Mouse (Mus musculus): ENCODE data around the gene Itprid1. TPM values are rescaled to one million over a fixed set of nuclear protein-coding genes. Genes with fewer than 3 reads are reported as not detected.
A peak's percentile ranks its signal among the peaks of the same experiment; 100 is the strongest.

Gene Itprid1
- 0.24 and 0.40 TPM in 2 replicates for polyA plus RNA-seq (2015; fragmentation: Nextera tagmentation; extraction: Ambion mirVana)

DNA sequence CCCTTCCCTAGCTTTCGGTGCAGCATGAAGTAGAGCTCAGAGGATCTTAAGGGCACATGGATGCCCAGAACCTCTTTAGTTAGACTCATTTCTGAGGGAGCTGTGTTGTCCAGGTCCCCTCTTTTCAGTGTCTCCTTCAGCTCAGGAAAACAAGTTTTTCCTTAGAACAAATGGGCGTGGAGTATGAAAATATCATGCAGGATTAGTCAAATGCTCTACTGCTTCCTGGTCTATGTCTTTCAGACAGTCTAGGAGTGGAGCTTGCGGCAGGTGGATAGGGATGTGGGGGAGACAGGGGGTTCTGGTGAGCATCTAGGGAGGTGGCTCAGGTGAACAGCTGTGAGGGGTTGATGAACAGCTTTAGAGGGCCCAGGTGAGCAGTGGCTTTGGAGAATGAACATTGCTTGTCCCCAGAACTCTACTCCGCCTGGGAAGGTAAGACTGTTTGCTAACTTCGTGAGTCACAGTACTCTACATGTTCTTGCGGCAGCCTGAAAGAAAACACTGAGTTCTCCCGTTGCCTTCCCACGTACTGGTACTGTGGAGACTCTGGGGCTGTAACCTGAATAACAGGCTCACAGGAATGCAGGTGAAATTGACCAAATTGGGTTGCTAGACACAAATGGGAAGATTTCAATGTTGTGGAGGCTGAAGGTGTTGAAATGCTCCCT, at the start of gene Itprid1:
Gene Itprid1 (plus strand): TSS at position 246 of the 671 bp plus-strand sequence.
- Histone ChIP-seq H3K4me1 (no peaks in the 10 kb centered on the region), H3K4me2 (no peak within 1 kb of the TSS; the same call in 1 of the 2 replicates), H3K9me3 (no peaks in the 10 kb centered on the region), H3K4me3 (replicated peaks) (no peak within 1 kb of the TSS), H3K27ac (peak within 1 kb of the TSS; percentile 77), H3K27me3 (replicated peaks) (no peaks in the 10 kb centered on the region), H3K36me3 (no peaks in the 10 kb centered on the region), H3K9ac (no peak within 1 kb of the TSS)
- 66% methylated on average over 8 of the region's 8 CpGs for WGBS
- ATAC-seq (ENCODE audit: insufficient read depth, low FRiP score, low read depth) = peak; percentile 68

DNA sequence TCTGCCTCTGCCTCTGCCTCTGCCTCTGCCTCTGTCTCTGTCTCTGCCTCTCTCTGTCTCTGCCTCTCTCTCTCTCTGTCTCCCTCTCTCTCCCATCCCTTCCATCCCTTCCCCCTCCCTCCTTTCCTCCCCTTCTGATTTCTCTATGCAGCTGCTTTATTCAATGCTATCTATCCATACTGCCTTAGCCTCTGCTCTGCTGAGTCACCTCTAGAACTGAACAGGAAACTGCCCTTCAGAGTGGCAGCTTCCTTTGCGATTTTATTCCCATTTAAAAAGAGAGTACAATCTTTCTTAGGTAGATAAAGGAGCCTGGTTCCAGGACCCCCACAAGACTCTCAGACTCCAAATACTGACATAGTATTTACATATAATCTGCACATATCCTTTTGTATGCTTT, 47.1 kb upstream of the Itprid1 start:
- Histone ChIP-seq H3K4me1 (peaks cover 4% of the 10 kb centered on the region; the same call in 1 of the 2 replicates), H3K4me3 (replicated peaks) (no peak overlapping the region), H3K9me3 (no peaks in the 10 kb centered on the region), H3K9ac (no peak overlapping the region), H3K27me3 (replicated peaks) (no peaks in the 10 kb centered on the region), H3K4me2 (no peak overlapping the region), H3K36me3 (no peaks in the 10 kb centered on the region), H3K27ac (no peak overlapping the region)
- 51% methylated on average over 1 of the region's 1 CpGs for WGBS
- no peak for ATAC-seq (ENCODE audit: insufficient read depth, low FRiP score, low read depth)

DNA sequence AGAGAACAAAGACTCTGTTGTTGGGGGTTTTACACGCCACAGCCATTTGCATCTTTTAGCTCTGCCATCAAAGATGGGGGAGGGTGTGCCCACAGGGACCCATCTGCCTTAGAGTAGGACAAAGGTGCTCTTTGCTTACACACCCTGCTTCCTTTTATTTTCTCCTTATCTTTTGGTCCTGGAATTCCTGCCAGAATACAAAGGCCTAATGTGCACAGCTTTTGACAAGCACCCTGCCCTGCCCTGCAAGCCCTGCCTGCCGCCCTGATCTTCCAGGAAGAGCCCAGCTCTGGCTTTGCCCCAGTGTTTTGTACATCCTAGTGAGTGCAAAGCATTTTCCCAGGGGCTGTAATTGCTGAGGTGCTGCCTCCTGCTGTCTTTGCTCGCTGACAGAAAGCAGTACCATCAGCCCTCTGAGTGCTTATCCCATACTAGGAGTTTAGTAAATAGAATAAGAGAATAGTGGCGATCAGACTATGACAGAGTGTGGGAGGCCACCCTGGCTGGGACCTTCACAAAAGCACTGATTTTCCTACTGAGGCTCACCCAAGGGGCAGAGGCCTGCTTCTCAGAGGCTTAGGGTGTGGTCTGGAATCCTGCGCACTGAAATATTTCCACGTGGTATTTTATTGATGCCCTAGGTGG, 44.7 kb upstream of the Itprid1 start:
- 17% methylated on average over 6 of the region's 6 CpGs for WGBS
- H3K9ac ChIP-seq = no peak overlapping the region
- H3K36me3 ChIP-seq = no peaks in the 10 kb centered on the region
- H3K4me3 ChIP-seq (replicated peaks) = no peak overlapping the region
- H3K4me2 ChIP-seq = no peak overlapping the region
- H3K27ac ChIP-seq = no peak overlapping the region; the same call in 1 of the 2 replicates
- no peaks in the 10 kb centered on the region for H3K27me3 ChIP-seq (replicated peaks)
- peak; percentile 70 for ATAC-seq (ENCODE audit: insufficient read depth, low FRiP score, low read depth)
- peaks cover 4% of the 10 kb centered on the region; the same call in 1 of the 2 replicates for H3K4me1 ChIP-seq
- no peaks in the 10 kb centered on the region for H3K9me3 ChIP-seq

DNA sequence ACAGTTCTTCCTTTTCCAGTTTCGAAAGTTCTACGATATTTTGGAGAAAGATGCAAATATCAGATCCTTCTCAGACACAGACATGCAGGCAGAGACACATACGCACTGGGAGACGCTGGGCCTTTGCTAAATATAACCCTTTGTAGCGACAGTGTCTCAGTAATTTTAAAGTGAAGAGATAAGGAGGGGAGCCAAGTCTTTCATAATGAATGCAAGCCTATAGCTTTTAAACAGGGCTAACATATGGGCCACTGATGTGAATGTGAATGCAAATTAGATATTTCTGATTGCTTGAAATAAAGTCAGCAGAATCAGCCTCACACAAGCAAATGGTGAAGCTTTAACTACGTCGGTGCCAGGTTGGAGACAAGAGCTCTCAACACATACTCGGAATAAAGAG, 44.2 kb upstream of the Itprid1 start:
- Histone ChIP-seq H3K4me3 (replicated peaks) (no peak overlapping the region), H3K9me3 (no peaks in the 10 kb centered on the region), H3K27me3 (replicated peaks) (no peaks in the 10 kb centered on the region), H3K9ac (no peak overlapping the region), H3K4me2 (no peak overlapping the region), H3K4me1 (peaks cover 4% of the 10 kb centered on the region; the same call in 1 of the 2 replicates), H3K36me3 (no peaks in the 10 kb centered on the region), H3K27ac (no peak overlapping the region; the same call in 1 of the 2 replicates)
- 56% methylated on average over 8 of the region's 8 CpGs for WGBS
- no peak for ATAC-seq (ENCODE audit: insufficient read depth, low FRiP score, low read depth)

DNA sequence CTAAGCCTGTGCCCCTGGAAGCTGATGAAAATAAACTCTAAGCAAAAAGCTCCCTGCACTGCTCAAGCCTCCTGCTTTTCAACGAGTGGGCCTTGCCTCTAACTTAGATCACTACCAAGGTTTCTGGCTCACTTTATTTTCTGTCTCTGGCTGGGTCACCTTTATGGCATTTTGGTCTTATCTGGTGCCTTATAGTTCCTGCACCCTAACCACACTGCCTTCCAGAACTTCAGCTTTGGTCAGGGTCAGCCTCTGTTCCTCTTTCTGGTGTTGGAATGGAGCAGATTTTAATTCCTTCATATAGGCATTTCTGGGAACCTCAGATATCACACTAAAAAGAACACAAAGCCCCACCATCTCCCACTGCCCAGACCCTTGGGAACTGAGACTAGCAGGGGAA, 34.0 kb upstream of the Itprid1 start:
- H3K36me3 ChIP-seq = no peaks in the 10 kb centered on the region
- no peaks in the 10 kb centered on the region for H3K4me1 ChIP-seq
- no peaks in the 10 kb centered on the region for H3K27me3 ChIP-seq (replicated peaks)
- 71% methylated on average over 1 of the region's 1 CpGs for WGBS
- no peak overlapping the region for H3K4me3 ChIP-seq (replicated peaks)
- H3K27ac ChIP-seq = no peak overlapping the region
- H3K9ac ChIP-seq = no peak overlapping the region
- ATAC-seq (ENCODE audit: insufficient read depth, low FRiP score, low read depth) = no peak
- no peak overlapping the region for H3K4me2 ChIP-seq
- no peaks in the 10 kb centered on the region for H3K9me3 ChIP-seq

DNA sequence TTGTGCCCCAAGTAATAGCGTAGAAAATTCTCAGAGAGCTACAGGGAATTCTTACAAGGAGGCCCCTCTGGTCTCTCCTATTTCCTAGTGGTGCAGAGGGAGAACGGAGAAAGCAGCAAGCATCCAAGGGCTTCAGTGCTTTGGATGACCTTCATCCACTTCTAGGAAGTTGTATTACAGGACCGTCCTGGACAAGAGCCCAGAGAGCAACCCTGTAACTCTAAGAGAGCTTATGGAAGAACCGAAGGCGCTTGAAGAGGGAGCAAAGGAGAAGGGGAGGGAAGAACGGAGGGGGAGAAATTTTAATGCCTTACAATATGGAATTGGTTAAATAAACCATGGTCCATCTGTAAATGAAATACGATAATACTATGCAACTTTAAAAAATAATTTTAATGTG, 33.3 kb upstream of the Itprid1 start:
- Histone ChIP-seq H3K9me3 (no peaks in the 10 kb centered on the region), H3K36me3 (no peaks in the 10 kb centered on the region), H3K4me3 (replicated peaks) (no peak overlapping the region), H3K27me3 (replicated peaks) (no peaks in the 10 kb centered on the region), H3K4me1 (no peaks in the 10 kb centered on the region), H3K4me2 (no peak overlapping the region), H3K9ac (no peak overlapping the region), H3K27ac (no peak overlapping the region)
- WGBS = 70% methylated on average over 7 of the region's 7 CpGs
- no peak for ATAC-seq (ENCODE audit: insufficient read depth, low FRiP score, low read depth)

DNA sequence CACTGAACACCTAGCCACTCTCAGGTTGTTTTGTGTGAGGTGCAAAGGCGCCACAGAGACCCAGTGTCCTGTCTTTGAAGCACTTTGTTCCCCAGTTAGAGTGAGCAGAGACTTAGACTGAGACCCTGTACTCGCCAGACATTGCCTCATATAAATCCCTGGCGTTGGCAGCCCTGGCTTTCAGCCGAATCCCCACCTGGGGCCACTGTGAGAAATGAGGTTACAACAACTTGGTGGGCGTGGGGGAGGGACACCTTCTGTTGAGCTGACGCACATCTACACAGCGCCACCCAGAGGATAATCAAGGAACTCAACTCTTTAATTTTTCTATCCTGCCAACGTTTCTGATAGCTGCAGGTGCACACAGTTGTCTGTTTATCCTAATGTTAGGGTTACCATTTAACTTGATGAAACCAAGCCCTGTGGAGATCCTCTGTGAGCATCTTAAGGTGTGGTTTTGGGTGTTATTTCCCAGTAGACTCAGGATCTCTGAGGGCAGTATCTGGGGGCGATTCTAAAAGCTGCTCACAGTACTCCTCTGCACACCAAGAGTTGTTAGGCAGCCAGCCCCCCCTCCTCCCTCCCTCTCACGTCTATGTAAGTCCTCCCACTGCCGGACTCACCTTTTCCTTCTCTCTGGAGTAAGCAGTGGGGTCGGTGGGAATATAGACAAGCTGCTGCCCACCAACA, 32.6 kb upstream of the Itprid1 start:
- ATAC-seq (ENCODE audit: insufficient read depth, low FRiP score, low read depth) = no peak
- Histone ChIP-seq H3K9ac (no peak overlapping the region), H3K4me1 (no peaks in the 10 kb centered on the region), H3K27ac (no peak overlapping the region), H3K27me3 (replicated peaks) (no peaks in the 10 kb centered on the region), H3K9me3 (no peaks in the 10 kb centered on the region), H3K4me2 (no peak overlapping the region), H3K36me3 (no peaks in the 10 kb centered on the region), H3K4me3 (replicated peaks) (no peak overlapping the region)
- 29% methylated on average over 12 of the region's 12 CpGs for WGBS

DNA sequence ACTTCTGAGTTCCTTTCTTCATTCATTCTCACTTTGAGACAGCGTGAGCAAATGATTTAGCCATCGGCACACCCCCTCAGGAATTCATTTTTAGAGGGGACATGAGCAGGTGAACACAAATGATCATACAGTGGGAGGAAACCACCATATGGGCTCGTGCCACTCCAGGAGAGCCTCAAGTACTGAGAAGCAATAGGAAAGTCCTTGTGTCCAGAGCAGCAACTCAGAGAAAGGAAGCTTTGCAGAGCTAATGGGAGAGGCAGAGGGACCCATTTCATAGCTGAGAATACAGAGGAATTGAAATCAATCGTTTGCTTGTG, 32.1 kb upstream of the Itprid1 start:
- H3K27ac ChIP-seq = no peak overlapping the region
- 81% methylated on average over 4 of the region's 4 CpGs for WGBS
- H3K27me3 ChIP-seq (replicated peaks) = no peaks in the 10 kb centered on the region
- ATAC-seq (ENCODE audit: insufficient read depth, low FRiP score, low read depth) = no peak
- H3K36me3 ChIP-seq = no peaks in the 10 kb centered on the region
- no peaks in the 10 kb centered on the region for H3K9me3 ChIP-seq
- H3K9ac ChIP-seq = no peak overlapping the region
- no peak overlapping the region for H3K4me2 ChIP-seq
- no peaks in the 10 kb centered on the region for H3K4me1 ChIP-seq
- no peak overlapping the region for H3K4me3 ChIP-seq (replicated peaks)

DNA sequence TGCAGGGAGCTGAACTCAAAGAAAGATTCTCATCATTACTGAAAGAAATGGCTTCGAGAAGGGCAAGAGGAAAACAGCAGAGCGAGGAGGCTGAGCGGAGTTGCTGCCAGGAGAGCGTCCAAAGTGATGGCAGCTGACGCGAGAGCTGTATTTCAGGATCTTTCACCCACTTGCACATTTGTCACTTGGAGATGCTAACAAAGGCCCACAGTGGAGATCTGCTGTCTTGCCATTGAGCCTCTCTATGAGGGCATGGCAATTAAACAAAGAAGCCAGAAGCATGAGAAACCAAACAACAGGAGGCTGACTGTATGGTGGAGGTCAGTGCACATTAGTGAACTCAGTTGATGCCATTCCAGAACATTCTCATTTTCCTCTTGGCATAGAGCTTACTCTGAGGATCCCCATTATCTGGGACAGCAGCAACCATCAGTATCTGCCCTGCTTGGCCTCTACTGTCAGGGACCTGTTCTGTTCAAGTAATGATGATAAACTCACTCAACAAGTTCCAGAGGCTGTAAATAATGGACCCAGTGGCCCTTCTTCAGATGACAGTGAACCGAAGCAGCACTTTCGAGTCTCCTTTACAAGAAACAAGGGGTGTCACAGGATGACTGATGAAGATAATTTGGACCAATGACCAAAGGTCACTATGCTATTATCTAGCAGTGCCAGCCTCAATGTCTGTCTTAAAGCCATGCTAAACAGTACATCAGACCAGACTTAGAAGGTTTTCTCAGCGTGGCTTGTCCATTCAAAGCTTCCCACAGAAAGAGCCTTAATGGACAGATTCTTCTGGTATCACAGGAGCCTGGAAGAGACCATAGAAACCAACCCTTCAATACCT, 31.2 kb upstream of the Itprid1 start:
- H3K36me3 ChIP-seq = no peaks in the 10 kb centered on the region
- ATAC-seq (ENCODE audit: insufficient read depth, low FRiP score, low read depth) = no peak
- no peaks in the 10 kb centered on the region for H3K9me3 ChIP-seq
- no peak overlapping the region for H3K4me3 ChIP-seq (replicated peaks)
- 71% methylated on average over 9 of the region's 9 CpGs for WGBS
- no peaks in the 10 kb centered on the region for H3K27me3 ChIP-seq (replicated peaks)
- no peak overlapping the region for H3K27ac ChIP-seq
- H3K4me2 ChIP-seq = no peak overlapping the region
- H3K4me1 ChIP-seq = no peaks in the 10 kb centered on the region
- H3K9ac ChIP-seq = no peak overlapping the region

DNA sequence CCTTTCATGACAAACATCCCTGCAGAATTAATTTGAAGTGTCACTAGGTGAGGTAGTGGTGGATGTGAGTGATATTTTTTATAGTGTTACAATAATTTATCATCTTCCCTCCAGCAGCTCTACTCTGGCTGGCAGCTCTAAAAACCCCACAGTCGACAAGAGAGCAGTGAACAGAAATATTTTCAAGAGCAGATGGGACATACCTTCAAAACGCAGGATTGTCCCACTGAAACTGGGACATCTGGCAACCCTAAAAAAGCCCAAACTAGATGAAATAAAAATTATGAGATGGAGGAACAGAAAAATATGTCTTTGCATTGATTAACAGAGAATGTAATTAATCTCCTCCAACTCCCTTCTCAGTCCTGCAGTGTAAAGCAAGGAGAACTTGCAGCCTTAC, 30.2 kb upstream of the Itprid1 start:
- 67% methylated on average over 2 of the region's 2 CpGs for WGBS
- H3K27me3 ChIP-seq (replicated peaks) = no peaks in the 10 kb centered on the region
- no peak for ATAC-seq (ENCODE audit: insufficient read depth, low FRiP score, low read depth)

DNA sequence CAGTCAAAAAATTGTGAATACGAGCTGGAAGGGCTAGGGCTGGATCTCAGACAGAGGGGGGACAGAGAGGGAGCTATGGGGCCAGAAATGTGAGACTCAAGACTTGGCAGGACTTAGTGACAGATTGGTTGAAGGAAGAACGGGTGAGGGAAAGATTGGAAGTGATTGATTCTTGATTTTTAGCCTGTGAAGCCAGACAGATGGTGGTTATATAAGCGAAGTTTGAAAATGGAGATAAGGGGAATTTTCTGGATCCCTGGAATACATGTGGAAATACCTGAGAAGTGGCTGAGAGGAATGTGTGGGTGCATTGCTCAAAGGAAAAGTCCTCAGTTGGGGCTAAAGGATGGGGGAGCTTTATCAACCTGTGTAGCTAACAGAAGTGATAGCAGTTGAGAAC, 28.0 kb upstream of the Itprid1 start:
- no peak overlapping the region for H3K27ac ChIP-seq
- ATAC-seq (ENCODE audit: insufficient read depth, low FRiP score, low read depth) = no peak
- WGBS = 56% methylated on average over 3 of the region's 3 CpGs

More for the DNA sequence above, 30.2 kb upstream of the Itprid1 start:
- Histone ChIP-seq H3K4me2 (no peak overlapping the region), H3K36me3 (no peaks in the 10 kb centered on the region), H3K9ac (no peak overlapping the region), H3K4me1 (no peaks in the 10 kb centered on the region), H3K9me3 (no peaks in the 10 kb centered on the region), H3K27ac (no peak overlapping the region), H3K4me3 (replicated peaks) (no peak overlapping the region)

More for the DNA sequence above, 28.0 kb upstream of the Itprid1 start:
- no peaks in the 10 kb centered on the region for H3K27me3 ChIP-seq (replicated peaks)
- H3K9ac ChIP-seq = no peak overlapping the region
- no peaks in the 10 kb centered on the region for H3K4me1 ChIP-seq
- H3K36me3 ChIP-seq = no peaks in the 10 kb centered on the region
- H3K4me2 ChIP-seq = no peak overlapping the region
- no peaks in the 10 kb centered on the region for H3K9me3 ChIP-seq
- no peak overlapping the region for H3K4me3 ChIP-seq (replicated peaks)
